Mouse (Mus musculus) kidney, embryonic 15.5 days (tissue): ENCODE measurements around the gene Ttc12. TPM values are rescaled to one million over a fixed set of nuclear protein-coding genes. Genes with fewer than 3 reads are reported as not detected.

Source experiments
- ATAC-seq: fragments of 200-750 bp; cut with Nextera tagmentation; replicated peaks from 2 replicates; pipeline ENCODE4 v1.8.0; 2017; ENCODE audit warnings: moderate TSS enrichment; ENCODE audit not compliant: low FRiP score
- H3K27ac ChIP-seq: fragments of 300-500 bp; sonication (generic); 2 replicates; pipeline ENCODE4 v1.5.1; 2015; ENCODE audit warnings: mild to moderate bottlenecking, inconsistent platforms
- H3K27me3 ChIP-seq: fragments of 300-500 bp; sonication (generic); 2 replicates; pipeline ENCODE4 v1.6.1; 2015; ENCODE audit warnings: inconsistent platforms
- H3K36me3 ChIP-seq: fragments of 300-500 bp; sonication (generic); 2 replicates; pipeline ENCODE4 v1.6.1; 2015; ENCODE audit warnings: inconsistent platforms
- H3K4me1 ChIP-seq: fragments of 300-500 bp; sonication (generic); 2 replicates; pipeline ENCODE4 v1.6.1; 2015; ENCODE audit warnings: inconsistent platforms
- H3K4me2 ChIP-seq: fragments of 300-500 bp; sonication (generic); 2 replicates; pipeline ENCODE4 v1.6.1; 2015; ENCODE audit warnings: moderate library complexity, mild to moderate bottlenecking, inconsistent platforms
- H3K4me3 ChIP-seq: fragments of 300-500 bp; sonication (generic); replicated peaks from 2 replicates; pipeline ENCODE4 v1.5.1; 2015; ENCODE audit warnings: mild to moderate bottlenecking, inconsistent platforms
- H3K9ac ChIP-seq: fragments of 300-500 bp; sonication (generic); 2 replicates; pipeline ENCODE4 v1.6.1; 2015; ENCODE audit warnings: mild to moderate bottlenecking, inconsistent platforms
- H3K9me3 ChIP-seq: fragments of 300-500 bp; sonication (generic); replicated peaks from 2 replicates; pipeline ENCODE4 v1.6.1; 2016; ENCODE audit warnings: inconsistent platforms
- WGBS: fragments of 180-500 bp; shearing (Covaris S2); methylation state at CpG from one replicate; pipeline ENCODE4 v1.1.7; 2015; ENCODE audit warnings: mixed read lengths; 5-methylcytosine and 5-hydroxymethylcytosine counted together
- polyA plus RNA-seq: library from polyadenylated mRNA; unstranded; fragments of >200 nt; fragmentation: Nextera tagmentation; extraction: Ambion mirVana; gene quantifications from 2 replicates; pipeline ENCODE4 v1.2.1, GENCODE M21; 2015

Gene Ttc12
- polyA plus RNA-seq, 1 experiment from 2014 or later = 2.5 TPM

DNA sequence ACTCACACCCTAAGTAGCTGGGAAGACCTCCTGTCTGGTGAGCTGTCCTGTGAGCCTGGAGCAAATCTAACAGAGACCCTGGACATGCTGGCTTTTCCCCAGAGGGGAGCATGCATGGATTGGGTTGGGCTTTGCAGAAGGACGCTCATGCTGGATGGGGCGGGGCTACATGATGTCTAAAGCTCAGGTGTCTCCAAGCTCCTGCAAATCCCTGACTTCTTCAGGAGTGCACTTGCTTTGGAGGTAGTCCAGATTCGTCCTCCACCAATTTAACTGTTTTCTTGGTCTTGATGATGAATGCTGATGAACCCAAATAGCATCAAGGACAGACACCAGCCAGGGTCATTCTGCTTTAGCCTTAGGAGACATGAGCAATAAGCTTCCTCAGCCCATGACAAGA, 35.5 kb downstream of the Ttc12 start:
- H3K27ac ChIP-seq = no peak overlapping the region
- no peaks in the 10 kb centered on the region for H3K27me3 ChIP-seq
- no peak overlapping the region for H3K4me3 ChIP-seq
- no peak for ATAC-seq
- H3K9ac ChIP-seq = no peak overlapping the region
- H3K4me2 ChIP-seq = no peak overlapping the region
- 80% methylated on average over 3 of the region's 3 CpGs for WGBS
- no peaks in the 10 kb centered on the region for H3K4me1 ChIP-seq
- H3K9me3 ChIP-seq = no peaks in the 10 kb centered on the region
- no peaks in the 10 kb centered on the region for H3K36me3 ChIP-seq

DNA sequence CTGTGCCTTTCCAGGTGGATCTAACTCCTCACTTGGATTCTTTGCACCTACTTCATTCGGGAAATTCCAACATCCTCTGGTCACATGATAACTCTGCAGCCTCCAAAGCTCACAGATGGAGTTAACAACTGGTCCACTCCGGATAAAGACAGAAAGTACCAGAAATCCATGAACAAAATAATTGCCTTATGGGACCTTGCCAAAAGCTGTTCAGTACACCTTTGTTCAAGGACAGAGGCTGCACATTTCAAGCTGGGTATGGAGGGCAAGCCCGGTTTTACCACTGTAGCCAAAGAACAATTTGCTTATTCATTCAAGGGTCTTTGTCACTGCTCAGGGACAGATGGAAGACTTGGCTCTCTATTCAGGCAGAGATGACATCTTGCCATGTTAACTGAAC, 43.4 kb downstream of the Ttc12 start:
- 86% methylated on average over 3 of the region's 3 CpGs for WGBS
- ATAC-seq = no peak
- H3K36me3 ChIP-seq = no peaks in the 10 kb centered on the region
- H3K9me3 ChIP-seq = no peaks in the 10 kb centered on the region
- no peak overlapping the region for H3K4me2 ChIP-seq
- H3K27ac ChIP-seq = no peak overlapping the region
- H3K9ac ChIP-seq = no peak overlapping the region
- H3K4me3 ChIP-seq = no peak overlapping the region
- no peaks in the 10 kb centered on the region for H3K27me3 ChIP-seq
- H3K4me1 ChIP-seq = no peaks in the 10 kb centered on the region

DNA sequence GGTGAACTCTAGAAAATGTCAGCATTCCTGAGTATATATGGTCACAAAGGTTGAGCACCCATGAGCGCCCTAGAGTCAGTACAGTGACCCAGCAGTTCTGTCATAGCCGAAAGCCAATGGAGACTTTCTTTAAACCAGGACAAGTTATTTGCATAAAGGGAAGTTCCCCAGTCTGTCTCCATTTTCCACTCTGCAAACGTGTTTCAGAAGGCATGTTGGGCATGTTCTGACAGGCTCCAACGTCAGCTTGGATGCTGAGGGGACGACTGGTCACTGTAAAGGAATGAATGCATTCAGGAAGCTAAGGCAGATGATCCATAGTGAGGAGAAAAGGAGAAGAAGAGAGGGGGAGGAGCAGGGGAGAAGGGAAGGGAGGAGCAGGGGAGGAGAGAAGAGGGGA, 58.5 kb downstream of the Ttc12 start:
- Histone ChIP-seq H3K4me1 (no peaks in the 10 kb centered on the region), H3K4me2 (no peak overlapping the region), H3K27me3 (no peaks in the 10 kb centered on the region), H3K36me3 (no peaks in the 10 kb centered on the region), H3K9me3 (no peaks in the 10 kb centered on the region), H3K4me3 (no peak overlapping the region), H3K27ac (no peak overlapping the region), H3K9ac (no peak overlapping the region)
- 65% methylated on average over 5 of the region's 5 CpGs for WGBS
- ATAC-seq = no peak

- 78% methylated on average over 7 of the region's 7 CpGs for WGBS
- H3K9me3 ChIP-seq = no peaks in the 10 kb centered on the region
- H3K27ac ChIP-seq = no peak within 1 kb of the TSS
- no peak within 1 kb of the TSS for H3K4me3 ChIP-seq
- H3K9ac ChIP-seq = no peak within 1 kb of the TSS
- no peaks in the 10 kb centered on the region for H3K4me1 ChIP-seq
- no peak for ATAC-seq
- H3K36me3 ChIP-seq = no peaks in the 10 kb centered on the region
- H3K4me2 ChIP-seq = no peak within 1 kb of the TSS
- H3K27me3 ChIP-seq = no peaks in the 10 kb centered on the region
Observed at GRCm38 (mm10) chr9:49426921-49427320, 59.1 kb downstream of the Ttc12 start, which contains the start of gene Ankk1. Gene Ankk1, minus strand, starts transcription at chr9:49427021.

GRCm38 (mm10) chr9:49425585-49425984, 60.4 kb downstream of the Ttc12 start:
- no peak overlapping the region for H3K9ac ChIP-seq
- H3K4me1 ChIP-seq = no peaks in the 10 kb centered on the region
- no peaks in the 10 kb centered on the region for H3K9me3 ChIP-seq
- no peak overlapping the region for H3K4me3 ChIP-seq
- H3K27me3 ChIP-seq = no peaks in the 10 kb centered on the region
- no peak for ATAC-seq
- H3K4me2 ChIP-seq = no peak overlapping the region
- H3K27ac ChIP-seq = no peak overlapping the region
- 55% methylated on average over 1 of the region's 1 CpGs for WGBS
- H3K36me3 ChIP-seq = no peaks in the 10 kb centered on the region

DNA sequence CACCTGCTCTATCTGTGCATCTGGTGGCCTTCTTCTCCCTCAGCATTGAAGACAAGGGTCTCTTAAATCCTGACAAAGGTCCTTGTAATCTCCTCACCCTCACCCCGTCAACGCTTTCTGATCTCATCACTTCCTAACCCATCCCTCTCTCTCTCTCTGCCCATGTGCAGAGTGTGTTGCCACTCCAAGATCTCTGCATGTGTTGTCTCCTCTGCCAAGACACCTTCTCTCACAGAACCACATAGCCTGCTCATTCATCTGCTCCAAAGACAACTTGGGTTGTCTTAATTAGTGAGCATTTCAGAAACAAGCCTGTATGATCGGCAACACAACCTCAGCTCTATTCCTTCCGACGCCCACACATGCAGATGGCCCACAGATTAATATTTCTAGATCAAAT, 62.2 kb downstream of the Ttc12 start:
- WGBS = 87% methylated on average over 5 of the region's 5 CpGs
- H3K4me2 ChIP-seq = no peak overlapping the region

GRCm38 (mm10) chr9:49410621-49411020, 75.4 kb downstream of the Ttc12 start:
- 88% methylated on average over 5 of the region's 5 CpGs for WGBS
- no peak overlapping the region for H3K9ac ChIP-seq

More for the DNA sequence above, 62.2 kb downstream of the Ttc12 start:
- H3K36me3 ChIP-seq = no peaks in the 10 kb centered on the region
- H3K27me3 ChIP-seq = no peaks in the 10 kb centered on the region
- no peak for ATAC-seq
- no peak overlapping the region for H3K4me3 ChIP-seq
- no peak overlapping the region for H3K27ac ChIP-seq
- no peak overlapping the region for H3K9ac ChIP-seq
- H3K9me3 ChIP-seq = no peaks in the 10 kb centered on the region
- H3K4me1 ChIP-seq = no peaks in the 10 kb centered on the region

DNA sequence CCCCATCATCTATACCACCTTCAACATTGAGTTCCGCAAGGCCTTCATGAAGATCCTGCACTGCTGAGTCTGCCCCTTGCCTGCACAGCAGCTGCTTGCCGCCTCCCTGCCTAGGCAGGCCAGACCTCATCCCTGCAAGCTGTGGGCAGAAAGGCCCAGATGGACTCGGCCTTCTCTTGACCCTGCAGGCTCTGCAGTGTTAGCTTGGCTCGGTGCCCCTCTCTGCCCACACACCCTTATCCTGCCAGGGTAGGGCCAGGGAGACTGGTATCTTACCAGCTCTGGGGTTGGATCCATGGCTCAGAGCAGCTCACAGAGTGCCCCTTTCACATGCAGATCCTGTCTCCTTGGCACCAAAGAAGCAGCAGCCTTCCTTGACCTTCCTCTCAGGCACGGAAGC, 79.0 kb downstream of the Ttc12 start:
- H3K36me3 ChIP-seq = no peaks in the 10 kb centered on the region
- no peak overlapping the region for H3K27ac ChIP-seq
- no peak for ATAC-seq
- no peak overlapping the region for H3K9ac ChIP-seq
- no peak overlapping the region for H3K4me2 ChIP-seq
- H3K9me3 ChIP-seq = no peaks in the 10 kb centered on the region
- no peak overlapping the region for H3K4me3 ChIP-seq
- H3K27me3 ChIP-seq = no peaks in the 10 kb centered on the region
- WGBS = 89% methylated on average over 5 of the region's 5 CpGs
- H3K4me1 ChIP-seq = no peaks in the 10 kb centered on the region

More at GRCm38 (mm10) chr9:49410621-49411020, 75.4 kb downstream of the Ttc12 start:
- Histone ChIP-seq H3K4me2 (no peak overlapping the region), H3K9me3 (no peaks in the 10 kb centered on the region), H3K27me3 (no peaks in the 10 kb centered on the region), H3K4me3 (no peak overlapping the region), H3K36me3 (no peaks in the 10 kb centered on the region), H3K27ac (no peak overlapping the region), H3K4me1 (no peaks in the 10 kb centered on the region)
- ATAC-seq = no peak

GRCm38 (mm10) chr9:49403711-49404110, 82.3 kb downstream of the Ttc12 start:
- H3K27me3 ChIP-seq = no peaks in the 10 kb centered on the region
- no peak overlapping the region for H3K4me2 ChIP-seq
- H3K36me3 ChIP-seq = no peaks in the 10 kb centered on the region
- no peak for ATAC-seq
- 66% methylated on average over 2 of the region's 2 CpGs for WGBS
- H3K9ac ChIP-seq = no peak overlapping the region
- no peaks in the 10 kb centered on the region for H3K4me1 ChIP-seq
- no peak overlapping the region for H3K4me3 ChIP-seq
- H3K9me3 ChIP-seq = no peaks in the 10 kb centered on the region
- H3K27ac ChIP-seq = no peak overlapping the region

DNA sequence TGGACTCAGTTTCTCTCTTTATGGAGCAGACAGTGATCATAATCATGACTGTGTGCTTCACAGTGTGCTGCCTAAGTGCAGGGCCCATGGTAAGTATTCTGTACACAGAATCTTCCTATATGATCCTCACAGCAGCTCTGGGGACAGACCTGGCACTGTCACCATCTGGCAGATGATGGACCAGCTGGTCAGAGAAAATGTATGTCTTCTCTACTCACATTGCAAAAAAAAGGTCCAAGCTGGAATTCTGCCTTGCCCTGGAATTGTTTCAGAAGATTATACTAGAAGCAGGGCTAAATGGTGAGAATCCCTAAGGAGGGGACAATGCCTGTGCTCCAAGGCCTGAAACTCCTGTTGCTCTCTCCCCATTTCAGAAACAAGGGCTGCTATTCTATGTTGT, 90.0 kb downstream of the Ttc12 start:
- Histone ChIP-seq H3K4me3 (no peak overlapping the region), H3K27ac (no peak overlapping the region), H3K9me3 (no peaks in the 10 kb centered on the region), H3K4me2 (no peak overlapping the region), H3K9ac (no peak overlapping the region), H3K36me3 (no peaks in the 10 kb centered on the region), H3K27me3 (no peaks in the 10 kb centered on the region), H3K4me1 (no peaks in the 10 kb centered on the region)
- no peak for ATAC-seq

- Histone ChIP-seq H3K27me3 (no peaks in the 10 kb centered on the region), H3K9ac (no peak overlapping the region), H3K4me2 (no peak overlapping the region), H3K36me3 (no peaks in the 10 kb centered on the region), H3K4me3 (no peak overlapping the region), H3K27ac (no peak overlapping the region), H3K4me1 (no peaks in the 10 kb centered on the region), H3K9me3 (no peaks in the 10 kb centered on the region)
- WGBS = 54% methylated on average over 2 of the region's 2 CpGs
- ATAC-seq = no peak
Observed at GRCm38 (mm10) chr9:49392242-49392641, 93.8 kb downstream of the Ttc12 start.
